In the genomic region with DNA sequence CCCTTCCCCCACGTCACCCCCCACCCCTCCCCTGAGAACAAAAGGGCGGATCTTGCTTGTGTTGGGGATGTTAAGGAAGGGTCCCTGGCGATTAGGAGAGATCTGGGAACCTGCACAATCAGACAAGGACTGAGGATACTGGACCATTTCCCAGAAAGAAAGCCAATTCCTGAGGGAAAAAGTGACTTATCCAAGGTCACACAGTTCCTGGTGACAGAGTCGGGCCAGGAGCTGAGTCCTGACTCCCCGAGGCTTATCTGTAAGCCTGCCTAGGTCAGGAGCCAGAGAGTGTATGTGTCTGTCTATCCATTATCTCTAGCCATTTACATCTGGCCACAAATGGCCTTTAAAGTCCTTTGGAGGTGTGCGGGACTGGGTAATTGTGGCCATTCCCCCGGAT, we compare ENCODE assay signal across 7 mouse cellular contexts. TPM values are rescaled to one million over a fixed set of nuclear protein-coding genes. Genes with fewer than 3 reads are reported as not detected.
DNase-seq lines count a peak whose midpoint lies in the region; ATAC-seq and TF ChIP-seq lines count a peak whose summit lies in the region.

No protein-coding gene starts in this region.

- H3K4me3 ChIP-seq in lung, embryonic 14.5 days (ENCODE audit: low read depth, low read length) = peak overlapping the region; percentile 48
- peak overlapping the region; percentile 75 for H3K4me3 ChIP-seq in forebrain, embryonic 15.5 days
- H3K4me3 ChIP-seq in limb, embryonic 14.5 days (replicated peaks; ENCODE audit: low read length) = peak overlapping the region; percentile 53
- H3K4me3 ChIP-seq in stomach, embryonic 15.5 days (replicated peaks) = peak overlapping the region; percentile 53

- no peak for ATAC-seq in lung, embryonic 14.5 days (ENCODE audit: insufficient read depth)
- no peak for ATAC-seq in forebrain, embryonic 15.5 days (replicated peaks)
- ATAC-seq in limb, embryonic 14.5 days (ENCODE audit: low FRiP score, low read depth) = no peak
- no peak for ATAC-seq in stomach, embryonic 15.5 days (ENCODE audit: insufficient read depth, low FRiP score, low read depth)

- peak overlapping the region; percentile 94 for H3K4me2 ChIP-seq in lung, embryonic 14.5 days
- H3K4me2 ChIP-seq in forebrain, embryonic 15.5 days (replicated peaks) = peak overlapping the region; percentile 96
- peak overlapping the region; percentile 98 for H3K4me2 ChIP-seq in limb, embryonic 14.5 days (replicated peaks; ENCODE audit: low read depth, low read length, severe bottlenecking)
- peak overlapping the region; percentile 79 for H3K4me2 ChIP-seq in stomach, embryonic 15.5 days

- no peak for TF ChIP-seq POLR2A in limb, embryonic 14.5 days (IDR thresholded peaks at IDR 0.05; ENCODE audit: borderline replicate concordance, extremely low read depth, insufficient read depth, insufficient read length)

- no peak for DNase-seq in lung, embryonic 14.5 days
- no peak for DNase-seq in lung, postnatal 4 days
- no peak for DNase-seq in limb, embryonic 14.5 days (ENCODE audit: low spot score)
- no peak for DNase-seq in cerebellum, adult 9-11 months
- no peak for DNase-seq in right cerebral cortex, postnatal 14 days

- no peak for TF ChIP-seq CTCF in lung, embryonic 14.5 days (IDR thresholded peaks at IDR 0.05; ENCODE audit: low read depth)

- peak overlapping the region; percentile 52 for H3K9ac ChIP-seq in lung, embryonic 14.5 days
- peak overlapping the region; percentile 74 for H3K9ac ChIP-seq in forebrain, embryonic 15.5 days (replicated peaks)
- peak overlapping the region; percentile 58 for H3K9ac ChIP-seq in limb, embryonic 14.5 days (ENCODE audit: low read depth, low read length, severe bottlenecking)
- 0 out of 2 replicates have a peak overlapping the region, but pooled peaks have one; percentile 4 for H3K9ac ChIP-seq in stomach, embryonic 15.5 days

- peaks cover 24% of the 10 kb centered on the region for H3K27me3 ChIP-seq in lung, embryonic 14.5 days (ENCODE audit: insufficient read depth, low read length)
- H3K27me3 ChIP-seq in forebrain, embryonic 15.5 days = no peaks in the 10 kb centered on the region
- H3K27me3 ChIP-seq in limb, embryonic 14.5 days (ENCODE audit: control insufficient read depth, insufficient read depth, low read length) = peaks cover 31% of the 10 kb centered on the region; the same call in 1 of the 2 replicates
- peaks cover 23% of the 10 kb centered on the region; the same call in 1 of the 2 replicates for H3K27me3 ChIP-seq in stomach, embryonic 15.5 days (replicated peaks)

- peaks cover 8% of the 10 kb centered on the region; the same call in 1 of the 2 replicates for H3K4me1 ChIP-seq in lung, embryonic 14.5 days (ENCODE audit: insufficient read depth)
- peaks cover 53% of the 10 kb centered on the region for H3K4me1 ChIP-seq in forebrain, embryonic 15.5 days
- peaks cover 12% of the 10 kb centered on the region; the same call in 1 of the 2 replicates for H3K4me1 ChIP-seq in limb, embryonic 14.5 days (ENCODE audit: control insufficient read depth, insufficient read depth, low read length)
- H3K4me1 ChIP-seq in stomach, embryonic 15.5 days = peaks cover 13% of the 10 kb centered on the region

- H3K9me3 ChIP-seq in lung, embryonic 14.5 days (ENCODE audit: low read depth, low read length) = no peaks in the 10 kb centered on the region
- H3K9me3 ChIP-seq in forebrain, embryonic 15.5 days = no peaks in the 10 kb centered on the region
- H3K9me3 ChIP-seq in limb, embryonic 14.5 days (ENCODE audit: control insufficient read depth, low read length) = no peaks in the 10 kb centered on the region
- no peaks in the 10 kb centered on the region for H3K9me3 ChIP-seq in stomach, embryonic 15.5 days

- no peak overlapping the region for H3K27ac ChIP-seq in lung, embryonic 14.5 days (ENCODE audit: low read depth)
- no peak overlapping the region for H3K27ac ChIP-seq in forebrain, embryonic 15.5 days (replicated peaks)
- H3K27ac ChIP-seq in limb, embryonic 14.5 days (replicated peaks; ENCODE audit: low read depth, low read length) = no peak overlapping the region
- H3K27ac ChIP-seq in stomach, embryonic 15.5 days = no peak overlapping the region

- WGBS in lung, embryonic 14.5 days = 35% methylated on average over 7 of the region's 7 CpGs
- 38% methylated on average over 7 of the region's 7 CpGs for WGBS in forebrain, embryonic 15.5 days
- 38% methylated on average over 7 of the region's 7 CpGs for WGBS in limb, embryonic 14.5 days
- 37% methylated on average over 7 of the region's 7 CpGs for WGBS in stomach, embryonic 15.5 days

- no peaks in the 10 kb centered on the region for H3K36me3 ChIP-seq in lung, embryonic 14.5 days (ENCODE audit: insufficient read depth)
- no peaks in the 10 kb centered on the region for H3K36me3 ChIP-seq in forebrain, embryonic 15.5 days
- no peaks in the 10 kb centered on the region for H3K36me3 ChIP-seq in limb, embryonic 14.5 days (ENCODE audit: control insufficient read depth, insufficient read depth, low read length)
- H3K36me3 ChIP-seq in stomach, embryonic 15.5 days = no peaks in the 10 kb centered on the region

RNA-seq across cellular contexts. Expression of gene Wipf3, which starts 0.8 kb away (rescaled TPM):
- 1.9 and 2.2 TPM in 2 replicates for polyA plus RNA-seq in lung, embryonic 14.5 days (2014; fragmentation: Nextera tagmentation; extraction: Ambion mirVana)
- 3.6 and 4.6 TPM in 2 replicates for polyA plus RNA-seq in forebrain, embryonic 15.5 days (2015; fragmentation: Nextera tagmentation; extraction: Ambion mirVana)
- polyA plus RNA-seq in limb, embryonic 14.5 days (2012; rRNA removed) = 5.4 and 5.6 TPM in 2 replicates
- polyA plus RNA-seq in limb, embryonic 14.5 days (2014; fragmentation: Nextera tagmentation; extraction: Ambion mirVana) = 1.8 and 2.4 TPM in 2 replicates
- polyA plus RNA-seq in stomach, embryonic 15.5 days (2015; fragmentation: Nextera tagmentation; extraction: Ambion mirVana) = 0.89 and 1.2 TPM in 2 replicates

Comparison
In these comparisons a context has a peak if more than half of its experiments do, and no peak if none do; other contexts are left out.
1. H3K9ac ChIP-seq: peak in every context shown above with its lines; median percentile 74 in forebrain, embryonic 15.5 days; 58 in limb, embryonic 14.5 days; 52 in lung, embryonic 14.5 days; 4 in stomach, embryonic 15.5 days.